Mouse (Mus musculus): Measurements from ENCODE around the gene Fam78b.
A peak's percentile ranks its signal among the peaks of the same experiment; 100 is the strongest.

Gene Fam78b

DNA sequence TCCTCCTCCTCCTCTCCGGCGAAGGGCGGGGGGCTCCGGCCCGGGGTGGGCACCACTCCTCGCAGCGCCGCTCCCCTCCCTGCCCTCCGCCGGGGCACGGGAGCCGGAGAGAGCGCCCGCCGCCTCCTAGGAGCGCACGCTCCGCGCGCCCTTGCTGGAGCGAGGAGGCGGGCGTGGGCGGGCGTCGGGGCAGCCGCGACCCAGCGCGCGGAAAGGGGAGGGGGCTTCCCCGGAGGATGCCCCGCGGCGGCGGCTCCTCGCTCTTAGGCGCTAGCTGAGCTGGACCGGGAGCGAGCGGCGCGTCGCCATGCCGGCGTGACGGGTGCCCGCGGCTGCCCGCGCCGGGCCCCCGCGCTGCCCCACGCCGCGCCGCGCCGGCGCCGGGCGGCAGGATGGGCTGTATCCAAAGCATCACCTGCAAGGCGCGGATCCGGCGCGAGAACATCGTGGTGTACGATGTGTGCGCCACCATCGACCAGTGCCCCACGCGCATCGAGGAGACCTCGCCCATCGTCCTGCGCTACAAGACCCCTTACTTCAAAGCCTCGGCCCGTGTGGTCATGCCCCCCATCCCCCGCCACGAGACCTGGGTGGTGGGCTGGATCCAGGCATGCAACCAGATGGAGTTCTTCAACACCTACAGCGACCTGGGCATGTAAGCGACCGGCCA is at the start of gene Fam78b:
TSS of gene Fam78b (plus strand) at position 244 of the 670 bp plus-strand sequence.
- peak in 1 of 2 experiments; percentile 52 for DNase-seq

- DNase-seq: peak in 1 of 2 experiments; percentile 40
These were observed 36.7 kb upstream of the Fam78b start for GRCm38 (mm10) chr1:166964508-166964907.

- DNase-seq: no peak
These were observed 32.9 kb upstream of the Fam78b start for GRCm38 (mm10) chr1:166968271-166968670.

GRCm38 (mm10) chr1:166973731-166974130 is 27.5 kb upstream of the Fam78b start:
- no peak for DNase-seq

DNA sequence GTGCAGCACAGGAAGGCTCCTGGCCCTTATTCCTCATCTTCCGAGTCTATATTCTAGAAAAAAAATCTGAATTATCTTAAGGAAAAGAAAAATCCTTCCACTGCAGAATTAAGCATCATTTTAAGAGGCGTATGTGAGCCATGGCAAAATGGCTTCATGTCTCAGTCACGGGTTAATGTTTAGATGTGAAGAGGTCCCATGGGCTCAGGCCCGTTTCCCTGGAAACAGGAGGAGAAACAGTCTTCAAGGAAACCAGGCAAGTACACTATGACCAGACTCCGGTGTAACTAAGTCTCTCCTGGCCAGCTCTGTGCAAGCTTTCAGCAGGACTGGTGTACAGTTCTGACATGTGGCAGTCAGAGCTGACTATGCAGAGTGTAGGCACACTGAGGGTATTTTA is 22.6 kb upstream of the Fam78b start:
- DNase-seq: no peak

- DNase-seq: no peak
These were observed 7.0 kb upstream of the Fam78b start for GRCm38 (mm10) chr1:166994266-166994665.

- DNase-seq: no peak
These were observed 5.0 kb upstream of the Fam78b start for GRCm38 (mm10) chr1:166996250-166996649.

GRCm38 (mm10) chr1:166996811-166997210 is 4.4 kb upstream of the Fam78b start:
- DNase-seq: no peak

DNA sequence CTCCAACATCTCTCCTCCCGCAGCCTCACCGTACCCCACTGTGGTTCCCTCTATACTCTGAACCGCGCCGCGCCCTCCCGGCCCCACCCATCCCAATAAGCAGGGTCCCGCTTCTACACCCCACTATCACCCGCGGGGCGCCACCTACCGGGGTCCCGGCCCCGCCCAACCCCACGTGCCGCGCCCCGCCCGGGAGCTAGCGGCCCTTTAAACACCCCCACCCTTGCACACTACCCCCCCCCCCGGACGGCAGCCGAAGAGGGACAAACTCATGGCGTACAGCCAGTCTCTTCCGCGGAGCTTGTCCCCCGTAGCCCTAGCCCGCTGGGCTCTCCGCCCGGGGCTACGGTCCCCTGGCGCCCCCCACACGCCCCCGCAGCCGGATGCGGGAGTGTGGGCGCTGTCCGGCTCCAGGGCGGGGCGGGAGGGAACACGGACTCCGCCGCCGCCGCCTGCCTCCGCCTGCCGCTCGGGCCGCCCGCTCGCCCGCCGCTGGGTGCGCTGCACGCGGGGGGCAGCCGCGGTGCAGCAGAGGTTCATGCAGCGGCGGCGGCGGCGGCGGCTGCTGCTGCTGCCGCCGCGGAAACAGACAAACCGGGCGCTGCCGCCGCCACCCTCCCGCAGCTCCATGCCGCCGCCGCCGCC is 566 bp upstream of the Fam78b start:
- peak; percentile 80 to 85 for DNase-seq

- no peak for DNase-seq
These were observed 748 bp downstream of the Fam78b start for GRCm38 (mm10) chr1:167001844-167002485.

DNA sequence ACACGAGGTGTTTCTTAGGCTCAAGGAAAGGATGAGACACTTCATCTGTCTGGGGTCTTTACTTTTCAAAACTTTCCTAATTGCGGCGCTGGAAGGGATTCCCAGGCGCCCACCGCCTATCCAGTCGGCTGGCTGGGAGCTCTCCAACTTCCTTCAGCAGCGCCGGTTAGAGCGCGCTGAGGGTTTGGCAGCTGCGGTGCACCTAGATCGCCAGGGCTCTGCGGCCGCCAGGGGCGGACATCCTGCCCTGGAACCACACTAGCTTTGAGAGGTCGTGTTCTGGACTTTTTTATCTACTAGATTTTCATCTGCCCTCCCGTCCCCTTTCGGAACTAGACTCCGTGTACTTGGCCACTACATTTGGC is 1.3 kb downstream of the Fam78b start:
- DNase-seq: peak; percentile 41 to 70

- no peak for DNase-seq
These were observed 3.4 kb downstream of the Fam78b start for GRCm38 (mm10) chr1:167004621-167005020.

DNA sequence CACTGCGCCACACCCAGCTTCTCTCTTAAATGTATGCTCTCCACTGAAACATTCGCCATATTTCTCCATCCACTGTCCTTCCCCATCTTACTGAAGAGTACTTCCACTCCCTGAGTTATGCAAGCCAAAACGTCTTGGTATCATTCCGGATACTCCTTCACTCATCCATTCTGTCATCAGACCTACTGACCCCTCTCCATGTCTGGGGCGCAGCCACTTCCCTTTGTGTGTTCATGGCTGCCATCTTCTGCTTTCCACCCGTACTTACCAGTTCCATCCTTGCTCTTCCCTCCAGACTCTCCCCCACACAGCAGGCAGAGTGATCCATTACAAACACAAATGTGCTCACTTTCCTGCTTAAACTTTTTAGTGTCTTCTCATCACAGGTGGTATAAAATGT is 6.1 kb downstream of the Fam78b start:
- DNase-seq: no peak

DNA sequence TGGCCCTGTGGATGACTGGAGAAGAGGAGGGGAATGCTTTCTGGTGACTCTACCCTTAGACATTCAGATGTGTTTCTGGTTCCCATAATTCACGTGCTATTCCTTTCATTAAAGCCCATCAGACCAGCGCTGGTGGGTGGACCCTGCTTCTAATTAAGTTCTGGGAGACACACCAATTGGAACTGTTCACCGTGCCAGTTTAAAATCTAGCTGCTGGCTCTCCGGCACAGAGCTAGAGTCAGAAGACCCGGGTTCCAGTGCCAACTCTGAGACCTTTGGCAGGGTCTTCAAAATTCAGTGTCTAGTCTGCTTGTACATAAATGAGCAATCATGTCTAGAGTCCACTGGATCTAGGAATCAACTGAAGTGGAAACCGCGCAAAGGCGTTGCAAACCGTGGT is 9.0 kb downstream of the Fam78b start:
- DNase-seq: no peak

DNA sequence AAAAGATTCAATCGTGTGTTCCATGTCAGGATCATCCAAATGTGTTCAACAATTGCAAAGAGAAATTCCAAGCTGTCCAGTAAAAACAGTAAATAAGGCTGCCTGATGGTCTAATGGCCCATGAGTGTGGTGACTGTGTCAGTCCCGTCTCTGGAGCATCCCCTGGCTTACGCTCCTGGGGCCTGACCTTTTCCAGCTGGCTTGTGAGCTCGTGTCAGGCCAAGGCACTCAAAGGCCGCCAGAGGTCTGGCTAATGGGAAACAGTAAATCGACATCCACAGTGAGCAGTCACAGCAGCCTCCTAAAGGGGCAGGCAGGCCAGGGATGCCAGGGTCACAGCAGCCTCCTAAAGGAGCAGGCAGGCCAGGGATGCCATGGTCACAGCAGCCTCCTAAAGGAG is 10.1 kb downstream of the Fam78b start:
- no peak for DNase-seq

- no peak for DNase-seq
These were observed 11.4 kb downstream of the Fam78b start for GRCm38 (mm10) chr1:167012616-167013015.

- DNase-seq: no peak
These were observed 12.1 kb downstream of the Fam78b start for GRCm38 (mm10) chr1:167013234-167013864.

- no peak for DNase-seq
These were observed 15.1 kb downstream of the Fam78b start for GRCm38 (mm10) chr1:167016269-167016668.

DNA sequence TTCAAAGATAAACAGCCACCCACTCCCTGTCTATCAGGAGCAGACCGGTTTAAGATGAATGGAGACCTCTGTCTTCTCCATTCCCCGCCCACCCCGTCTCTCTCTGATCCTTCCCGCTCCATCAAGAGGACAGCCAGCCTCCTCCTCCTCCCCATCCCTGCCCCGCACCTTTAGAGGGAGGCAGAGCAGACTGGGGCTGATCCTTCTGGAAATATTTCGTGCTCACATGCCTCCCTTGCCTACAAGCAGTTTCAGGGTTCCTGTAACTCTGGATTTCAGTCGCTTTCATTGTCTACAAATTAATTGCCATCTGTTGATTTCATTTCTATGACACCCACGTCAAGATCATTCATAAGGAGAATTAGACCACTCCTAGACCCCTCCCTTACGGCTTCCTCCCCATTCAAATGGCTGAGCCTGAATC is 20.8 kb downstream of the Fam78b start:
- no peak for DNase-seq

DNA sequence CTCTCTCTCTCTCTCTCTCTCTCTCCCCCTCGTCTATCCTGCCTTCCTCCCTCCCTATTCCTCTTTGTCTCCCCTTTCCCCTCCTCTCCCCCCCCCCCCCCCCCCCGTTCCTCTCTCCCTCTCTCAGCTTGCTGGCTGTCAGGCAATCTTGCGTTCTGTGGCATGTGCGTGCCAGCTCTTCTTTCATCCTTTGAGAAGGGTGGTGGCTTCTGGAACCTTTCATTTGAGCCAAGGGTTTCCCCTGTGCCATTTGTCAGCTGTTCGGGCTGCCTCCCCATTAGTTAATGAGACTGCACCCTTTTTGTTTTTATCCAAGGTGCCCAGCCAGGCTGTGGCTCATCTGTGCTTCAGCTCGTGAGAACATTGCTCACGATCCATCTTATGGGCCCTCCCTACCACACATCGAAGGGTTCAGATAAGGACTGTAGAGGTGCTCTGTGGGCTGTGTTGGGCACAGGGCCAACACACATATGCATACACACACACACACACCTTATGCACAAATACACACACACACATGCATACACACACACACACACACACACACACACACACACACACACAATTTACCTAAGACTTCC is 21.4 kb downstream of the Fam78b start:
- no peak for DNase-seq

GRCm38 (mm10) chr1:167023794-167024193 is 22.6 kb downstream of the Fam78b start:
- no peak for DNase-seq

GRCm38 (mm10) chr1:167024961-167025360 is 23.7 kb downstream of the Fam78b start:
- no peak for DNase-seq

DNA sequence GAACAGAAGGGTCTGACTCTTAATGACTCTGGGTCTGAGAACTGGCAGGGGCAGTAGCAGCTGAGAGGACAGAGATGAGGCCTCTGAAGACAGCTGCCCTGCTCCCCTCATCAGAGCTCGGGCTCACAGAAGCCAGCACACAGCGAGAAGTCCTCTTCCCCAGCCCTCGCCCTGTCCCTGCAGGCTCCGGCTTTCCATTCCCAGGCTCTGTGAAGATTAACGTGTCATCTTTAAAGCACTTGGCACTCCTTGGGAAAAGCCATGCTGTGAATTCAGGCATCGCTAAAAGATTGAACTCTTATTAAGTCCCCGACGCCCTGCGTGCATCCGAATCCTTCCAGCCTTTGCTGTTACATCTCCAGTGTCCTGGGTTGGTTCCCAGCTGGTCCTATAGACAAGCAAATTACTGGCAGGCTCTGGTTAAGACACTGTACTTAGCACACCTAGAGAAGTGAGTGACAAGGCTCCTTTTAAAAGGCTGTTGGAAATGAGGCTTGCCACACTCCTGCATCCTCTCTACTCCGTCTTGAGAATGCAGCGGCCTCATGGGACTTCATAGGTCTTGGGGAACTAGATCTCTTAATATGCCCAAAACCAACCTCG is 30.9 kb downstream of the Fam78b start:
- DNase-seq: no peak
